Mouse (Mus musculus) myocyte (in vitro differentiated cells): ENCODE data around the gene Mtx1.

ENCODE experiments used
- CEBPB ChIP-seq: IDR thresholded peaks from 2 replicates; pipeline ENCODE4 v1.6.1; 2011; ENCODE audit warnings: mild to moderate bottlenecking, moderate library complexity; ENCODE audit not compliant: poor library complexity, insufficient read depth, severe bottlenecking
- MAX ChIP-seq: IDR thresholded peaks from one replicate; pipeline ENCODE4 v1.6.1; 2011; ENCODE audit warnings: low read depth, mild to moderate bottlenecking, control low read depth
- POLR2A ChIP-seq: IDR thresholded peaks from one replicate; pipeline ENCODE4 v1.6.1; 2011; ENCODE audit warnings: low read depth, mild to moderate bottlenecking, control low read depth, moderate library complexity; ENCODE audit not compliant: insufficient read length
- POLR2AphosphoS2 ChIP-seq: IDR thresholded peaks from one replicate; pipeline ENCODE4 v1.6.1; 2011; ENCODE audit warnings: low read depth, control low read depth; ENCODE audit not compliant: insufficient read length
- SRF ChIP-seq: IDR thresholded peaks from one replicate; pipeline ENCODE4 v1.6.1; 2011; ENCODE audit warnings: low read depth; ENCODE audit not compliant: control insufficient read depth, insufficient read length
- TCF12 ChIP-seq: IDR thresholded peaks from one replicate; pipeline ENCODE4 v1.6.1; 2011; ENCODE audit warnings: mild to moderate bottlenecking, control low read depth; ENCODE audit not compliant: poor library complexity, insufficient read depth, severe bottlenecking
- USF1 ChIP-seq: IDR thresholded peaks from one replicate; pipeline ENCODE4 v1.6.1; 2011; ENCODE audit warnings: low read depth, mild to moderate bottlenecking, control low read depth, moderate library complexity

DNA sequence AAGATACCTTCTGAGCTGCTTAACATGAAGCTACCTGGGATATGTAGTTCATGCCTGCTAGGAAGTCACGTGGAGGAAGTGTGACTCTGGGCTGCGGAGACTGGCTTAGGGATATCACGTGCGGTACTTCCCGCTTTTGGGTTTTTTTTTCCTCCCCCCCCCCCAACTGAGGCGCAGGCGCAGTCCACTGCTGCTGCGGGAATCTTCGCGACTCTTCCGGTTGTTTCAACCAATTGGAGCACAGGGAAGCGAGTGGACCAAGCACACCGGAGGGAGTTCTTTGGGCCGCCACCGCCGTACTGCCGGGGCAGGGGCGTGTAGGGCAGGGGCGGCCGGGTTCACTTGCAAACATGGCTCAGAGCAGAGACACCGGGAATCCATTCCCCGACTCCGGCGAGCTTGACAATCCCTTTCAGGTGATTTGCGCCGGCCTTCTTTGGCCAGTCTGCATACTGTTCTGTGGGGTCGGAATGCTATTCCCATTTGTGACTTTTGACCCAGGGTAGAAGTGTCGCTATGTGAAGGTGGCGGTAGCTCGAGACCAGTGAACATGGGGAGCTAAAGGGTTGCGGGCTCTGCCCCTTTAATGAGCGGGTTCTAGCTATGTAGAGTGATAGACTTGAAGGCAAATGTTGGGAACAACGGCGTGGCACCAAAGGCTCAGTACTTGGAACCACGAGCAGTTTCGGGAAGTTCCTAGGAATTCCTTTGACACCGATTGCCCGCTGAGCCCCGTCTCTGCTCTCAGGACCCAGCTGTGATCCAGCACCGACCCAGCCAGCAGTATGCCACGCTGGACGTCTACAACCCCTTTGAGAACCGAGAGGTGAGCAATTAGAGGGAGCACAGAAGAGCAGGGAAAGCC, 49.4 kb downstream of the Mtx1 start, which contains the start of gene Scamp3:
- TF ChIP-seq SRF (peak; percentile 69), USF1 (peak; percentile 99), POLR2A (peak; percentile 83), CEBPB (no peak), TCF12 (no peak), MAX (peak; percentile 64), POLR2AphosphoS2 (peak; percentile 98)
